Mouse (Mus musculus) embryonic facial prominence, embryonic 14.5 days (tissue): ENCODE data around the gene Nfe2. TPM values are rescaled to one million over a fixed set of nuclear protein-coding genes. Genes with fewer than 3 reads are reported as not detected.

ENCODE experiments used
- ATAC-seq: fragments of 200-750 bp; cut with Nextera tagmentation; 2 replicates; pipeline ENCODE4 v1.8.0; 2017; ENCODE audit warnings: low read depth, moderate number of reproducible peaks, moderate TSS enrichment
- DNase-seq: peaks from one replicate; pipeline ENCODE4 v3.0.0-alpha.2; 2015; ENCODE audit warnings: low spot score
- H3K27ac ChIP-seq: fragments of 300-500 bp; sonication (generic); replicated peaks from 2 replicates; pipeline ENCODE4 v1.5.1; 2014; ENCODE audit warnings: low read depth, mild to moderate bottlenecking, low read length, moderate library complexity
- H3K27me3 ChIP-seq: fragments of 300-500 bp; sonication (generic); replicated peaks from 2 replicates; pipeline ENCODE4 v1.6.1; 2014; ENCODE audit warnings: low read length; ENCODE audit not compliant: control insufficient read depth, insufficient read depth
- H3K36me3 ChIP-seq: fragments of 300-500 bp; sonication (generic); 2 replicates; pipeline ENCODE4 v1.6.1; 2014; ENCODE audit warnings: low read length, mixed read lengths; ENCODE audit not compliant: control insufficient read depth, insufficient read depth
- H3K4me1 ChIP-seq: fragments of 300-500 bp; sonication (generic); 2 replicates; pipeline ENCODE4 v1.6.1; 2014; ENCODE audit warnings: antibody characterized with exemption, low read length; ENCODE audit not compliant: control insufficient read depth, insufficient read depth
- H3K4me2 ChIP-seq: fragments of 300-500 bp; sonication (generic); 2 replicates; pipeline ENCODE4 v1.6.1; 2014; ENCODE audit warnings: low read depth, mild to moderate bottlenecking, low read length, moderate library complexity, mixed read lengths
- H3K4me3 ChIP-seq: fragments of 300-500 bp; sonication (generic); 2 replicates; pipeline ENCODE4 v1.5.1; 2014; ENCODE audit warnings: low read depth, mild to moderate bottlenecking, low read length
- H3K9ac ChIP-seq: fragments of 300-500 bp; sonication (generic); 2 replicates; pipeline ENCODE4 v1.6.1; 2014; ENCODE audit warnings: low read depth, mild to moderate bottlenecking, low read length, moderate library complexity, mixed read lengths
- H3K9me3 ChIP-seq: fragments of 300-500 bp; sonication (generic); 2 replicates; pipeline ENCODE4 v1.6.1; 2016; ENCODE audit warnings: low read length; ENCODE audit not compliant: control insufficient read depth
- WGBS: fragments of 180-500 bp; shearing (Covaris S2); extraction: QIAGEN DNeasy Blood & Tissue Kit; methylation state at CpG from one replicate; pipeline ENCODE4 v1.1.7; 2014; 5-methylcytosine and 5-hydroxymethylcytosine counted together
- polyA plus RNA-seq: library from polyadenylated mRNA; unstranded; fragments of >200 nt; fragmentation: Nextera tagmentation; extraction: Ambion mirVana; gene quantifications from 2 replicates; pipeline ENCODE4 v1.2.1, GENCODE M21; 2014

Gene Nfe2
- polyA plus RNA-seq, 1 experiment from 2014 or later = 2.5 TPM

DNA sequence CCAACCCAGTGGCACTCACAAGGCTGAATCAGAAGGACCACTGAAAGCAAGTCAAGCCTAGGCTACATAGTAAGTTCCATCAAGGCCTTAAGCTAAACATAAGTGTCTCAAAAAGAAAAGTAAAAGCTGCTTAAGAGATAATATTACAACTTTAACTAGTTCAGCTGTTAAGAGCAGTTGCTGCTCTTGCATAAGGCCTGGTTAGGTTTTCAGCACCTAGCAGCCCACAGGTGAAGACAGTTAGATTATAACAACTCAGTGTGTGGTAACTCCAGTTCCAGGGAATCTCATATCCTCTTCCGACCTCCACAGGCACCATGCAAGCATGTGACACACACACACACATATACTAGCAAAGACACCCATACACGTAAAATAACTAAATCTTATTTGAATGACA is 30.6 kb downstream of the Nfe2 start:
- H3K27ac ChIP-seq = no peak overlapping the region; the same call in 1 of the 2 replicates
- DNase-seq (no peak), ATAC-seq (no peak)
- no peaks in the 10 kb centered on the region for H3K9me3 ChIP-seq
- 73% methylated on average over 2 of the region's 2 CpGs for WGBS
- H3K27me3 ChIP-seq = no peaks in the 10 kb centered on the region
- no peak overlapping the region for H3K4me3 ChIP-seq
- no peaks in the 10 kb centered on the region for H3K36me3 ChIP-seq
- no peak overlapping the region for H3K4me2 ChIP-seq
- H3K9ac ChIP-seq = no peak overlapping the region
- H3K4me1 ChIP-seq = peaks cover 10% of the 10 kb centered on the region

DNA sequence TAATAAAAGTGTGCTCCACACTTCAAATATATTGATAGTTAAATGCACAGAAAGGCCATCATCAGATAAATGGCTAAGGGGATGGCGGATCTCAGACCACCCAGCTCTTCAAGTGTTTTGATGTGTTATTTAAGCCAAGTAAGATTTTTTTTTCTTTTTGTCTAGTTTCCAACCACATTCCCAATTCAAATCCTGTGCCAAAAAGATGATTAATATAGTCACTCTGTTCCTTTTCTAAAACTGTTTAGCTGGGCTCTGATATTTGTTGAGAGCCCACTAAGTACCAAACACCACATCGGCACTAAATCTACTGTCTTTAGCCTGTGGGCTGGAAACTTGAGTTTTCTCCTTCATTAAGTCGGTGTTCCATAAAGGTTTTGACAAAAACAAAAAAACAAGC is 31.2 kb downstream of the Nfe2 start:
- Histone ChIP-seq H3K36me3 (no peaks in the 10 kb centered on the region), H3K4me3 (no peak overlapping the region), H3K9me3 (no peaks in the 10 kb centered on the region), H3K27ac (no peak overlapping the region; the same call in 1 of the 2 replicates), H3K27me3 (no peaks in the 10 kb centered on the region), H3K4me2 (no peak overlapping the region), H3K9ac (0 out of 2 replicates have a peak overlapping the region, but pooled peaks have one; percentile 6), H3K4me1 (peaks cover 10% of the 10 kb centered on the region)
- no peak for ATAC-seq
- no peak for DNase-seq
- WGBS = 81% methylated on average over 3 of the region's 3 CpGs

DNA sequence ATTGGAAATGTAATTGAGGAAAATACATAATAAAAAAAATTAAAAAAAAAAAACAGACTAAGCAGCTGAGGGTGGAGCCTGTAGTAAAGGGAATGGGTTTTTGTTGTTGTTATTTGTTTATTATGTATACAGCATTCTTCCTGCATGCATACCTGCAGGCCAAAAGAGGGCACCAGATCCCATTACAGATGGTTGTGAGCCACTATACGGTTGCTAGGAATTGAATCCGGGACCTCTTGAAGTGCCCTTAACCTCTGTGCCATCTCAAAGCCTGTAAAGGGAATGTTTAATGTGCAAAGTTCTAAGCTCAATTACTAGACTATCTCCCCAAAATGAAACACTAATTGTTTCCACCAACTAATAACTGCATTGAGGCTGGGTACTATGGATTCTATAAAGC is 34.0 kb downstream of the Nfe2 start:
- Histone ChIP-seq H3K36me3 (no peaks in the 10 kb centered on the region), H3K9me3 (no peaks in the 10 kb centered on the region), H3K27me3 (no peaks in the 10 kb centered on the region), H3K9ac (no peak overlapping the region), H3K4me3 (no peak overlapping the region), H3K4me2 (no peak overlapping the region), H3K27ac (no peak overlapping the region), H3K4me1 (peaks cover 17% of the 10 kb centered on the region)
- DNase-seq = no peak
- 91% methylated on average over 2 of the region's 2 CpGs for WGBS
- no peak for ATAC-seq

DNA sequence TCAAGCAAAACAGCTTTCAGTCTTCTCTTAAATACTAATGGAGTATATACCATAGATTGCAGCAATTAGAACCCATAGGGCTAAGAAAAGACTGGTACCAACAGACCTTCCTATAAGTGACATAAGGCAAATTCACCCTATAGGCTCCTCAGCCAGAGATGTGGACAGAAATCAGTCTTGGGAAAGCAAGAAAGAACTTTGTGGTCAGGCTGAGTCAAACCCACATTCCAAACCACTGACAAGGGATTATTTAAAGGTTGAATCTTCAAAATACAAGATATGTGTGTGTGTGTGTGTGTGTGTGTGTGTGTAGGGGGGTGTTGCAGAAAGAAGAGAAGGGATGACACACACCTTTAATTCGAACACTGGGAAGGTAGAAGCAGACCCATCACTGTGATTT is 36.8 kb downstream of the Nfe2 start:
- DNase-seq = peak; percentile 32
- peak overlapping the region; percentile 63 for H3K27ac ChIP-seq
- no peaks in the 10 kb centered on the region for H3K27me3 ChIP-seq
- whole genome bisulfite sequencing = 77% methylated on average over 1 of the region's 1 CpGs
- no peaks in the 10 kb centered on the region for H3K36me3 ChIP-seq
- H3K9me3 ChIP-seq = no peaks in the 10 kb centered on the region
- ATAC-seq = no peak
- H3K4me1 ChIP-seq = peaks cover 15% of the 10 kb centered on the region; the same call in 1 of the 2 replicates
- no peak overlapping the region for H3K9ac ChIP-seq
- H3K4me3 ChIP-seq = no peak overlapping the region
- no peak overlapping the region for H3K4me2 ChIP-seq

DNA sequence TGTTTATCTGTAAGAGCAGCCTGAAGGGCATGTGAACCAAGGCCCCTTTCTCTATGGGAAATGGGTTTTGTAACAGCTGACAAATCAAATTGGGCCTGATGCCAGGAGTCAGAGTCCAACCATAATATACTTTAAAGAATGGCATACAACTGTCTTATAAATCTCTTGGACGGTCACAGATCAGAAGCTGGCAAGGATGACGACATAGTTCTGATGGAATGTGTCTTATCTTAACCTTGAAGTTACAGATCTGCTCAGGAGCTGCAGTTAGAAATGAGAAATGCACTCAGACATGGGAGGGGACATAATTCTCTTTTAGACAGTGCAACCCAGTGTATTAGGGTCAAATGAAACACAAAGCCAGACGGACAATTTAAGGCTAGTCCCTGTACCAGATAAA is 37.4 kb downstream of the Nfe2 start:
- no peak for ATAC-seq
- Histone ChIP-seq H3K9ac (no peak overlapping the region), H3K9me3 (no peaks in the 10 kb centered on the region), H3K4me1 (peaks cover 19% of the 10 kb centered on the region), H3K4me3 (no peak overlapping the region), H3K36me3 (no peaks in the 10 kb centered on the region), H3K4me2 (no peak overlapping the region), H3K27ac (peak overlapping the region; percentile 63; the same call in 1 of the 2 replicates), H3K27me3 (no peaks in the 10 kb centered on the region)
- WGBS = 44% methylated on average over 3 of the region's 3 CpGs
- peak; percentile 24 for DNase-seq

DNA sequence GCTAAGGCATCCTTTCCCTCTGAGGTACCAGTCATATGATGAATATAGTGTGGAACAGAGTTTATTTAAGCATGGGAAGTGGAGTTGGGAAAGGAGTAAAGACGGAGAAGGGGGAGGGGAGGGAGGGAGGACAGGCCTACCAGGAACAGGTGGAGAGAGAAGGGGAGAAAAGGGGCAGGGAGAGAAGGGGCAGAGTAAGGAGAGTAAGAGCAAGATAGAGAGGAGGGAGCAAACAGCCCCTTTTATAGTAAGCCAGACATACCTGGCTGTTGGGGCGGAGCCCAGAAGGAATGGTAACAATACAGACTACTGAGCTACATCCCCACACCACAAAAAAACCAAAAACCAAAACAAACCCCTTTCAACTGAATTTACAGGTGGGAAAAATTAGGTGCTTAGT is 42.2 kb downstream of the Nfe2 start:
- peaks cover 21% of the 10 kb centered on the region for H3K4me1 ChIP-seq
- no peak for DNase-seq
- peak overlapping the region; percentile 95 for H3K27ac ChIP-seq
- no peaks in the 10 kb centered on the region for H3K27me3 ChIP-seq
- WGBS = 25% methylated on average over 2 of the region's 2 CpGs
- peak; percentile 4; the same call in 1 of the 2 replicates for ATAC-seq
- no peak overlapping the region; the same call in 1 of the 2 replicates for H3K9ac ChIP-seq
- peaks cover 19% of the 10 kb centered on the region for H3K36me3 ChIP-seq
- no peaks in the 10 kb centered on the region for H3K9me3 ChIP-seq
- peak overlapping the region; percentile 41; the same call in 1 of the 2 replicates for H3K4me3 ChIP-seq
- H3K4me2 ChIP-seq = peak overlapping the region; percentile 62

DNA sequence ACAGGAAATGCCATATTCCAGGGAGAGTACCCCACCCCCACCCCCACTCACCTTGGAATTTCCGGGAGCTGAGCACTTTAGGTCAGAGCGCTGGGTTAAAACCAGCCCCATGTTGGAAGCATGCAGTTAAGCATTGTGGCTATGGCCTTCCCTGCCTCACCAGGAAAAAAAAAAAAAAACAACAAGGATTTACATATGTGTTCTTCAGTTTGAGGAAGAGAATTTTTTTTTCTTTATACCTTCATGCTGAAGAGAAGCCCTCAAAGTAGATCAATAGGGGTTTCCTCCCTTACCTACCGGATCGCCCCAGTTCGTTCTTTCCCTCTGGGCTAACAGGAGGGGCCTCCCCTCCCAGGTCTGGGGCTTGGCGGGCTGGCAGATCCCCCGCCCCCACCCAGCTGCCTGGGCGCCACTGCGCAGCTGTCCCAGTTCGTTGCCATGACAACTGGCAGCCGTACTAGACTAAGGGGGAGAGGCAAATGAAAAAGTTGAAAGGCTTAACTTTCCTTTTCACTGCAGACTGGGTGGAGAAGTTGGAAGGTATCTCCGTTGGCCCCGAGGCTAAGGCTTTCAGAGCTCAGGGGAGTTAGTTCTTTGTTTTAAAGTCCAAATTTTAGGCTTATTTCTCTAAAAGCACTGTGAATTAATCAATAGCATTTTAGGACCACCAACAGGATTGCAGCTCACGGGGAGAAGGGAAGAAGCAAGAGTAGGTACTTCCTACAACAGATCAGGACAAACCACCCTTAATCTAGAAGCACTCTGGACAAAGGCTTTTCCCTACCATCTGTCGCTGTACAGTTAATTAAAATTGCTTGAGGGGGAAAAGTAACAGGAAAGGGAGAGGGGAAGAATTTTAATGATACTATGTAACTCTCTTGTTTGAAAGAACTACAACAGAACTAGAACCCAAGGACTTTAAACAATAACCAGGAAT is 43.0 kb downstream of the Nfe2 start:
- H3K36me3 ChIP-seq = peaks cover 27% of the 10 kb centered on the region
- H3K9ac ChIP-seq = peak overlapping the region; percentile 57
- ATAC-seq (peak; percentile 97), DNase-seq (peak; percentile 98)
- WGBS = 0% methylated on average over 15 of the region's 15 CpGs
- H3K9me3 ChIP-seq = no peaks in the 10 kb centered on the region
- H3K27me3 ChIP-seq = no peaks in the 10 kb centered on the region
- H3K27ac ChIP-seq = peak overlapping the region; percentile 95
- H3K4me2 ChIP-seq = peak overlapping the region; percentile 62
- H3K4me1 ChIP-seq = peaks cover 19% of the 10 kb centered on the region
- peak overlapping the region; percentile 41 for H3K4me3 ChIP-seq

DNA sequence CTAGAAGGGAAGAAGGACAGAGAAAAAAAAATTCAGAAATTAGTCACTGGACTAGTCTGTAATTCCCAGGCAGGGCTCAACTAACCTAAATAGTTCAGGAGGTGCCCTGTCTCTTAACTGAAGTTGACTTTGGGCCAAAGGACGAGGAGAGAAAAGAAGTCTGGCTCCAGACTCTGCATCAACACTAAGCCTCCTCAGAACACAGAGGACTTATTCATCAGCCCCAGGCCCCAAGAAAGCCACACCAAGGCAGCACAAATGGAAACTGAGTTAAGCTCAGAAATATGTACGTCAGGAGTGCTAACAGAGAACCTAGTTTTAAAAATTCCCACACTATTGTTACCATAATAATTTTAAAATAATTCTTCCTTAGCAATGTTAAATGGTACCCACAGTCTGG is 44.1 kb downstream of the Nfe2 start:
- Histone ChIP-seq H3K9ac (peak overlapping the region; percentile 54), H3K27ac (peak overlapping the region; percentile 95), H3K36me3 (peaks cover 38% of the 10 kb centered on the region), H3K4me1 (peaks cover 19% of the 10 kb centered on the region), H3K9me3 (no peaks in the 10 kb centered on the region), H3K27me3 (no peaks in the 10 kb centered on the region), H3K4me2 (peak overlapping the region; percentile 62), H3K4me3 (peak overlapping the region; percentile 41)
- 24% methylated on average over 2 of the region's 2 CpGs for WGBS
- ATAC-seq = no peak
- DNase-seq = peak; percentile 59
